Mouse (Mus musculus): ENCODE measurements around the gene Cdhr4.

DNA sequence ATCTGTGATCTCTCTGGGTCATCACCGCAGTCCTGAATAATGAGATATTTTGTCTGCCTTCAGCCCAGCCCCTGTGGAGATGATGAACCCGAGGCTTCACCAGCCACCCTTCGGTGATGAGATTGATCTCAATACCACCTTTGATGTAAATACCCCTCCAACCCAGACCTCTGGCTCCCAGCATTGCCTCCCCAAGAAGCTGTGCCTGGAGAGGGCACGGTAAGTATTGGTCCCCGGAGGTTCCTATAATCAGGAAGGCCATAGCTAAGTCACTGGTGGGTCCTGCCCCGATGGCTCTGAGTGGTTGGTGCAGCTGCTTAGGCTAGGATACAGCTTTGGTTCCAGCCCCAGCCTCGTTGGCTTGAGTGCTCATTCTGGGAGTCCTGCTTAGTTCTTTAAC is 23.8 kb upstream of the Cdhr4 start:
- no peak for TF ChIP-seq CTCF (IDR thresholded peaks at IDR 0.05; ENCODE audit: low read depth, low read length)
- TF ChIP-seq POLR2A (IDR thresholded peaks at IDR 0.05; ENCODE audit: borderline replicate concordance, low read depth, low read length): no peak

All from bone marrow macrophage, adult 2 months (primary cell).